Mouse (Mus musculus) heart, adult 2 months (tissue): ENCODE measurements around the gene Dhx58.

ENCODE experiments used
- CTCF ChIP-seq: fragments of 200-600 bp; IDR thresholded peaks from 2 replicates; pipeline ENCODE4 v1.8.1; 2022; ENCODE audit warnings: antibody characterized with exemption, mild to moderate bottlenecking, moderate library complexity
- EP300 ChIP-seq: fragments of 200-500 bp; IDR thresholded peaks from 2 replicates; pipeline ENCODE4 v1.6.1; 2011; ENCODE audit warnings: low read depth, low read length, control low read depth; ENCODE audit not compliant: insufficient read depth
- POLR2A ChIP-seq: fragments of 200-500 bp; IDR thresholded peaks from 2 replicates; pipeline ENCODE4 v1.6.1; 2011; ENCODE audit warnings: mild to moderate bottlenecking, low read depth, low read length, control low read depth; ENCODE audit not compliant: insufficient read depth

DNA sequence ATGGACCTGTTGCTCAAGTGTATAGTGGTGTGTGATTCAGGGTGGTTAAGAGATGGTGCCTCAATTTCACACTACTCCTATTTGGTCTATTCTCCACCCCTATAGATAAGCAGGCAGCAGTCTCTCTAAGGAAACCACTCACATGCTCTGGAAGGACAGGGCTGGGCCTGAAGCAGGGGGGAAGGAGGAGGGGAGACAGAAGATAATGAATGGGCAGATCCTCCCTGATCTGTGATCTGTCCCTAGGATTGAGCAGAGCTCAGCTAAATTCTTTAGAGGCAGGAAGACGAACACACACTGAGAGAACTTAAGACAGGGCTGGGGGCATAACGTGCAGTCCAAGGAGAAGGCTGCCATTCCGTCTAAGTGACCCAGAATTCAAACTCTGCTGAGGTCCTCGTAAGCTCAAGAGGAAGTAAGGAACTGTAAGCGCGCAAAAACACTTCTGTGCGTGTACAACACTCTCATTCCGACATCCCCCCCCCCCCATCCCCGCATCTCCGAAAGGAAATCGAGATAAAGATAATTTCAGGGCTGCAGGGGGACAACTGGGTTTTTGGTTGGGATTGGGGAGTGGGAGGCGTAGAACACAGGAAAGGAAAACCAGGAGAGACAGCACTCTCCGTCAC lies 33.1 kb upstream of the Dhx58 start:
- TF ChIP-seq EP300: no peak
- no peak for TF ChIP-seq CTCF
- no peak for TF ChIP-seq POLR2A
